Mouse (Mus musculus) brown adipose tissue, adult 24 weeks (tissue): ENCODE data around the gene Zfp398. TPM values are rescaled to one million over a fixed set of nuclear protein-coding genes. Genes with fewer than 3 reads are reported as not detected.

Experiments
- H3K27ac ChIP-seq: fragments of 200-500 bp; replicated peaks from 2 replicates; pipeline ENCODE4 v1.5.1; 2012; ENCODE audit warnings: low read depth, mild to moderate bottlenecking, low read length
- H3K4me1 ChIP-seq: fragments of 200-500 bp; 2 replicates; pipeline ENCODE4 v1.6.1; 2012; ENCODE audit warnings: low read length, mixed read lengths; ENCODE audit not compliant: control insufficient read depth, insufficient read depth, insufficient read length
- H3K4me3 ChIP-seq: fragments of 200-500 bp; 2 replicates; pipeline ENCODE4 v1.5.1; 2012; ENCODE audit warnings: low read depth, mild to moderate bottlenecking, low read length, moderate library complexity; ENCODE audit not compliant: insufficient read depth
- polyA plus RNA-seq: library from polyadenylated mRNA; stranded (reverse); fragments of >200 nt; gene quantifications from 2 replicates; pipeline ENCODE4 v1.2.4, GENCODE M21; 2012; ENCODE audit not compliant: missing spikeins, insufficient read depth, insufficient read length

Gene Zfp398
- polyA plus RNA-seq, 1 experiment = 3.3 TPM

DNA sequence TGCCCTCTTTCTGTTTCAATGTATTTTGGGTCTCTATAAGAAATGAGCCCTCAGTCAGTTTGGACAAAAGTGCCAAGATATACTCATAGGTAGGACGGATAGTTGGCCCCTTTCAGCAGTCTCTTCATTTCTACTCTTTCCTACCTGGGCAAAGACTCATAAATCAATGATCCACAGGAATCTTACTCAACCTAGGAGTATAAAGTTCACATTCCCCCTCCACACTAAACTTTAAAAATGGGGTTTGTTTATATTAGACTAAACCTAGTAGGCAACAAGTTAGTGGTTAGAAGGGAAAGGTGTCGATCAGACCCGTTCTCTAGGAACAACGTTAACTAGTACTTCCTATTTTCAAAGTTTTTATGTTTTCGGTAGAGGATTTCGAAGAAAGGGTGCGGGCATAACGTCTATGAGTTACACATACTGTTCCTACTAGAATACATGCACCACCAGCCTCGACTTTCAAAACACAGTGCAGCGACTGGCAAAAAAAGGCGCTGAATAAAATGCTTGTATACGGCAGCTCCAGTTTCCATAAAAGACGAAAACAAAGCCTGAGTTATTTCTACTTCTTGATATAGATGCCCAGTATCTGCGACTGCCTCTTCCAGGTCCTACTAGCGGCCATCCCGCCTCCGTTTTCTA lies 23.1 kb upstream of the Zfp398 start:
- Histone ChIP-seq H3K4me3 (peak overlapping the region; percentile 80), H3K4me1 (peaks cover 10% of the 10 kb centered on the region; the same call in 1 of the 2 replicates), H3K27ac (peak overlapping the region; percentile 19; the same call in 1 of the 2 replicates)

DNA sequence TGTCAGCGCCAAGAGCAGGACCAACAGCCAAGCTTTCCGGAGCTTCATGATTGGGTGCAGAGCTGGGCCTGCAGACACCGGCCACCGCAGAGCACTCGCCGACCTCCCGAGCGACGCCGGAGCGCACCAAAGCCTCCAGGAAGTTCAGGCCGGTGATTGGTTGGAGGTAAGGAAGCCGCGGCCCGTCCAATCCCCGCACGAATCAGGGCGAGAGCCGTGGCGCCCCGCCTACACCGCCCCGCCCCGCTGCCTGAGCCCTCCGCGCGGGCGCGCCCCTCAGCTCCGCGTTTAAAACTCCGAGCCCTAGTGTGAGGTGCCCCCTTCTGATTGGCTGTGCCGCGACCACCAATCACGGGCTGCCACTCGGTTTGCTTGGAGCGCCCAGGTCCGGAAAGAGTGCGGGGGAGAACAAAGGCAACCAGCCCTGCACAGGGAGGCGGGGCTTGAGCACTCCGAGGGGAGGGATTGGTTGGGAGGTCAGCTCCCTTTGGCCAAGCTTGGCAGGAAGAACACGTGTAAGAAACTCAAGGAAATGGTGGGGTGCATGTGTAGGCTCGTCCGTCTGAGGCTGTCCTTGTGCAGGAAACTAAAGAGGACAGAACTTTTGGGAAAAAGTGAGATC lies 22.1 kb upstream of the Zfp398 start, which contains the start of gene Pdia4:
Gene Pdia4 (minus strand): TSS at position 174 of the 622 bp plus-strand sequence.
- H3K4me3 ChIP-seq = peak within 1 kb of the TSS; percentile 80
- peak within 1 kb of the TSS; percentile 63 for H3K27ac ChIP-seq
- H3K4me1 ChIP-seq = peaks cover 8% of the 10 kb centered on the region; the same call in 1 of the 2 replicates

DNA sequence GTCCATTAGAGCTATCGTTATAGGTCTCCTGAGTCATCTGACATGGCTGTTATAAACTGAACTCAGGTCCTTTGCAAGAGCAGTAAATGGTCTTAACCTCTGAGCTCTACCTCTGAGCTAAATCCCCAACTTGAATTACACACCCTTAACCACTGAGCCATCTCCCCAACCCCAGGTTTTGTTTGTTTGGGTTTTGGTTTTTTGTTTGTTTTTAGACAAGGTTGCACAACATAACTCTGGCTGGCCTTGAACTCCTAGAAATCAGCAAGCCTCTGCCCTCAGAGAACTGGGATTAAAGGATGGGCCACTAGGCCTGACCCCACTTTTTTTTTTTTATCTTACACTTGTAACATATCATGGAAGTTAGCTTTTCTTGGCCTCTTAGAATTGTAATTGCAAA lies 19.3 kb upstream of the Zfp398 start:
- no peak overlapping the region for H3K4me3 ChIP-seq
- no peak overlapping the region for H3K27ac ChIP-seq
- H3K4me1 ChIP-seq = peaks cover 8% of the 10 kb centered on the region; the same call in 1 of the 2 replicates

DNA sequence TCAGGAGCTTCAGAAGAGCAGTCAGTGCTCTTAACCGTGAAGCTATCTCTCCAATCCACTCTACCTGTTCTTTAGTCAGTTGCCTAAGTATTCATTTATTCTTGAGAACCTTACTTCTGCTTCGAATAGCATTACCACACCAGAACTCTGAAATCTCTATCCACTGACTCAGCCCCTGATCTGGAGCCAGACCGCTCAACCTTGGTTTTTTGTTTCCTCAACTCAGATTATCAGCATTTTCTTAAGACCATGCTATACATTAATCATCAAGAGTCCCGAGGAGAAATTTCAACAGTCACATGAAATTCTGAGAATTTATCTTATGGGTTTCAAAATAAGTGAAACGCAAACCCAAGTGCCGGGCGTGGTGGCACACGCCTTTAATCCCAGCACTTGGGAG lies 16.7 kb upstream of the Zfp398 start:
- Histone ChIP-seq H3K27ac (no peak overlapping the region), H3K4me1 (no peaks in the 10 kb centered on the region)

DNA sequence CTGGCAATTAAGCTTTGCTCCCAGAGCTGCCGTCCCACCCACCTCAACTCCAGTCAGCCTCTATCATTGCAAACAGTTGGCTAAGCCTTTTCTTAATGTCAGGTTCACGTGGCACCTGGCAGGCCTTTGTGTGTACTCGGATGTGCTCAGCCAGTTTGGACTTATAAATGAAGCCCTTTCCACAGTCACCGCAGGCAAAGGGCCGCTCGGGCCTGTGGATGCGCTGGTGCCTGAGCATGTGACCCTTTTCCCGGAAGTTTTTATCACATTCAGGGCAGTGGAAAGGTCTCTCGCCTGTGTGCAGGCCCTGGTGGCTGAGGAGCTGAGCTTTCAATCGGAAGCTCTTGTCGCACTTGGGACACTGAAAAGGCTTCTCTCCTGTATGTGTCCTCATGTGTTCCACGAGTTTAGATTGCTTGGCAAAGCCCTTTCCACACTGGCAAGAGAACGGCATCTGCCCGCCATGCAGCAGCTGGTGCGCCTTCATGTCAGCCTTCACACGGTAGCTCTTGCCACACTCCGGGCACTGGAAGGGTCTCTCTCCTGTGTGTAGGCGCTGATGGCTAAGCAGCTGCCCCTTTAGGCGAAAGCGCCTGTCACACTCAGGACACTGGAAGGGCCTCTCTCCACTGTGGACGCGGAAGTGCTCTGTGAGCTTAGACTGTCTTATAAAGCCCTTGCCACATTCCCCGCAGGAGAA lies 15.7 kb upstream of the Zfp398 start:
- Histone ChIP-seq H3K4me1 (no peaks in the 10 kb centered on the region), H3K4me3 (no peak overlapping the region)

More for the DNA sequence above, 16.7 kb upstream of the Zfp398 start:
- no peak overlapping the region for H3K4me3 ChIP-seq

DNA sequence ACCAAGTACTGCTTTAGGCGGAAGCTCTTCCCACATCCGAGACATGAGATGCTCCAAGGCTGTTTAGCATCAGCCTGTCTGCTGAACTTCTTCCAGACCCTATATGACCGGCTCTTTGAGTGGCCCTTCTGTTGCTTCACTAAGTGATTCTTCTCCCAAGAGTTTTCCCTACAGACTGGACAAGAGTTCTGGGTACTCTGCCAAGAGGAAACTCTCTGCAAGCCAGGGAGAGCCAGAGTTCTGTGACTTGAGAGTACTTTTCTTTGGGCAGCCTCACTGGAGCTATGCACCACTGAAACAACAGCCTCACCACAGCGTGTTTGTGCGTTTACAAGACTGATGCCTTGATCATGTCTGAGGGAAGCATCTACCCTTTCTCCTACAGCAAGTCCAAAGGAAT lies 14.2 kb upstream of the Zfp398 start:
- H3K4me3 ChIP-seq = no peak overlapping the region
- H3K4me1 ChIP-seq = no peaks in the 10 kb centered on the region
- H3K27ac ChIP-seq = no peak overlapping the region

More for the DNA sequence above, 15.7 kb upstream of the Zfp398 start:
- no peak overlapping the region for H3K27ac ChIP-seq

DNA sequence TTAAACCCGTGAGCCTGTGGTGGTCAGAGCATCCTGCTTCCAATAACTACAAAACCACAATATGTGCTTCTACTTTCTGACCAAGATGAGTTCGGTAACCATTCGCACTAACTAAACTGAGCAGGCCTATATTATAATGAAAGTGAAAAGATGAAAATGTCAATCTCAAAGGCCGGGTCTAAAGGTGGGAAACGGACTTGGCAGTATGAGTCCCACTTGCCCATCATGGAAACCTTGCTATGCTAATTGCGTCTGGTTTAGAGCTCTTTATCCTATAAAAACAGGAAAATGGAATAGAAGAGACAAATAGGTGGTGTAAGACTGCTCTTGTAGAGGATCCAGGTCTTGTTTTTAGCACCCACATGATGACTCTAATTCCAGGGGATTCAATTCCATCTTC lies 13.7 kb upstream of the Zfp398 start:
- Histone ChIP-seq H3K27ac (no peak overlapping the region), H3K4me3 (no peak overlapping the region), H3K4me1 (no peaks in the 10 kb centered on the region)

DNA sequence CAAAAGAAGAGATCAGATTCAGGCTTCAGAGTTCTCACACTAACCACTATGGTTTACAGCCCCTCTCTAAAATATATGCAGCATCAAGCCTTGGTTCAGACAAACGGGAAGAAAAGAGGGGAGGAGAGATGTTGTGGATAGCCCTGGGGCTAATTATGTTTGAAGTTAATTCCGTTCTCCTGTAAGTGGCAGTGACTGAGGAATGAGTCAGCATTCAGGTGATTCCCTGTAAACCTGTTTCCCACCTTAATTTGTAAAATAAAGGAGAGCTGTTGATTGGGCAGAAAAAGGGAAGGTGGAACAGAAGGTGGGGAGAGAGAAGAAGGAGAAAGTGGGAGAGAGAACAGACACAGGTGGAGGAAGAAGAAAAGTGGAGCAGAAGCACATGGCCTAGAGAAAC lies 11.2 kb upstream of the Zfp398 start:
- Histone ChIP-seq H3K4me3 (no peak overlapping the region), H3K4me1 (no peaks in the 10 kb centered on the region), H3K27ac (no peak overlapping the region)

DNA sequence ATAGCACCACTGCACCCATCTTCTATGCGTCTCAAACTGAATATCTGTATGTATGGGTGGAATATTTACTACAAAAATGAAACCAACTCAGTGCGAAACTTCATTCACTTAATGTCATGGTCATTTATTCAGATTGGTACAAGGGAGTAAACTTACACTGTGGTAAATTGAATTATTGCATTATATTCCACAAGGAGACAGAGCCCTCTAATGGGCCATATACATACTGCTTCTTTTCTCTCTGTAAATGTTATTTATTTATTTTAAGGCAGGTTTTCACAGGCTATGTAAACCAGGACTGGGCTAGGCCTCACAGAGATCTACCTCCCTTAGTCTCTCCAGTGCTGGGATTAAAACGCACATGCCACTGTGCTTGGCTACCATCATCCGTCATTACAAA lies 8.0 kb upstream of the Zfp398 start:
- Histone ChIP-seq H3K4me1 (no peaks in the 10 kb centered on the region), H3K27ac (no peak overlapping the region), H3K4me3 (no peak overlapping the region)

DNA sequence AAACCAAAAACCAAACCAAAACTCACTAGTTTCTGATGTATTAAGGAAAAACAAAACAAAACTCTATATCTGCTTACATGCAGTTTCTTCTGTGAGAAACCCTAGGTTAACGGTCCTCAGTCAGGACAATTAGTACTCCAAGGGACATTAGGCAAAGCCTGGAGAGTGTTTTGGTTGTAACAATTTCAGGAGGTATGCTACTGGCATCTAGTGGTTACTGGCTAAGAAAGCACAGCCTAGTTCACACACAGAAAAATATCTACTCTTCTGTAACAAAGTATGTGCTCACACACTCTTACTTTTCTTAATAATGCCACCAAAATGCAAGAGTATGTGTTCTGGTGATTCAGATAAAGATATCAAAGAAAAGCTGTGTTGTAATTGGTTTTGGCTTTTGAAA lies 6.5 kb upstream of the Zfp398 start:
- no peaks in the 10 kb centered on the region for H3K4me1 ChIP-seq
- no peak overlapping the region for H3K4me3 ChIP-seq
- H3K27ac ChIP-seq = no peak overlapping the region

DNA sequence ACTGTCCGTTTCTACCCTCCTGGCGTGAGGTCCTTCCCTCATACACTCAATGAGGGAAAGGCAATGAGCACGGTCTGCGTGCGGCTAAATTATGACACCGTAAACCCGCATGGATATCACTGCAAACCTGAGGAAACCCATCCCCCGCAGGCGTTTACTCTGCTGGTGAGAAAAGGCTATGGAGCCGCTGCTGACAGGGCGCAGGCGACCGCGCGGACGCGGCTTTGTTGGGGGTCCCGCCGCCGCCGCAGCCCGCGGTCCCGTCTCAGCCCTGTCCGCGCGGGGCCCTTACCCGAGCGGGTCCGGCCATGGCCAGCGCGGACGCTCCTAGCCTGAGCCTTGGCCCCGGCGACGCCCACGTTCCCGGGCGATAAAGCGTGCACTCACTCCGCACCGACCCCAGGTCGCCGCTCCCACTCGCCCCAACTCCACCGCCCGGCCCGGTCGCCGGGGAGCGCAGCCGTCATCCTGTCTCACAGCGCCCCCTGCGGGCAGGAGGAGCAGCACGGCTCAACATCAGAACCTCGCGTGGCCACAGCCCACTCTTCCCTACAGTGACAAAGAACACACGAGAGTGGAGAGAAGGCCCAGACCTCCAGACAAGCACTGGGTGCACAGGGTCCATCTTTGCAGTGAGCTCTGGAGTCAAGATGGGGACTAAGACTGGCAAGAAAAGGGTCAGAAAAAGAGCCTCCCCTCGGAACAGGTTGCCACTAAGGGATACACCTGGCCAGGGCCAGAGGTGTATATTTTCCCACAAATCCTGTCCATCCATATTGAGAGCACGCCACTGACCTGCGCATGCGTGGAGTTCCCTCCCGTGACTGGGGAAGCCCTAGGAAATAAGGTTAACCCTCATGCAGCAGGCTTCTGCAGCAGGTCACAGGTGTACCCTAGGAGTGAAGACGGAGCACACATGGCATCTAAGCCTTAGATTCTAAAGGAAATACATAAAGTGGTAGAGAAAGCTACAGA lies 5.1 kb upstream of the Zfp398 start, which contains the start of gene Zfp786:
Gene Zfp786 (minus strand): TSS at position 764 of the 975 bp plus-strand sequence.
- Histone ChIP-seq H3K27ac (no peak within 1 kb of the TSS), H3K4me3 (peak within 1 kb of the TSS; percentile 96), H3K4me1 (no peaks in the 10 kb centered on the region)

DNA sequence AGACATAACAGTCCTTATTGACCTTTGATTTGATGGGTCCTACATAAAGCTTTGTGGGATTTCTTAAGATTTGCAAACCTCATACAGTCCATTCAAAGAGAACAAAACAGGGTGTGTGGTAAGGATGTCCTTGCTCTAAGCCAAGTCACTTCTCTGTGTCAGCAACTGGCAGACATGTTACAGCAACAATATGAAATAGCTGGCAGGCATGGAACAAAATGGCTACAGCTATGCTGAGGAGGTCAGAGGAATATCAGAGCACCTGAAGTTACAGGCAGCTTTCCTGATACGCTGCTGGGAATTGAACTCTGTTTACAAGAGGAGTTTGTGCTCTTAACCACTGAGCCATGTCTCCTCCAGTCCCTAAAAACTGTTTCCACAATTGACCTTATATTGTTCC lies 3.2 kb upstream of the Zfp398 start:
- H3K4me1 ChIP-seq = no peaks in the 10 kb centered on the region
- no peak overlapping the region for H3K27ac ChIP-seq
- no peak overlapping the region for H3K4me3 ChIP-seq

DNA sequence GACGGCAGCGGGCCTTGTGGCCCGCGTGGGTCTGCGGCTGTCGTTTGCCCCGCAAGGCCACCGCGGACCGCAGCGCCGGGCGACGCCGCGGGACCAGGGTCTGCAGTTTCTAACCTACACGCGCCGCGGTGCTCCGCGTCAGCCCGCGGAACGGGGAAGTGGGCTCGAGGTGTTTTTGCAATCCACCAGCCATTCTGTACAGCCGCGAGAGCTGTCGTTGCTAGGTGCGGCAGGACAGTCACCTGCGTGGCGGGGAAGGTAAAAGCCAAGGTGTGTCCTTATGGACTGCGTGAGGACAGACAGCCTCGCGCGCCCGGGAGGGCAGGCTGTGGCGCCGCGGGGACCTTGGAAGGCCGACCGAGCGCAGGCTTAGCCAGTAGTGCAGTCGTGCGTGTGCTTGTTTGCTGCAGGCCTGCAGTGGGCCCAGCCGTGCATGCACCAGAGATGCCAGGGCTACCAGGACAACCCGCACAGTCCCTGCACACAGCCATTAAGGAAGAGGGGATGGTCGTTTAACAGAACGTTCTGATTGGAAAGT lies 592 bp downstream of the Zfp398 start:
- Histone ChIP-seq H3K27ac (peak overlapping the region; percentile 41), H3K4me3 (peak overlapping the region; percentile 90), H3K4me1 (no peaks in the 10 kb centered on the region; the same call in none of the 2 replicates)

DNA sequence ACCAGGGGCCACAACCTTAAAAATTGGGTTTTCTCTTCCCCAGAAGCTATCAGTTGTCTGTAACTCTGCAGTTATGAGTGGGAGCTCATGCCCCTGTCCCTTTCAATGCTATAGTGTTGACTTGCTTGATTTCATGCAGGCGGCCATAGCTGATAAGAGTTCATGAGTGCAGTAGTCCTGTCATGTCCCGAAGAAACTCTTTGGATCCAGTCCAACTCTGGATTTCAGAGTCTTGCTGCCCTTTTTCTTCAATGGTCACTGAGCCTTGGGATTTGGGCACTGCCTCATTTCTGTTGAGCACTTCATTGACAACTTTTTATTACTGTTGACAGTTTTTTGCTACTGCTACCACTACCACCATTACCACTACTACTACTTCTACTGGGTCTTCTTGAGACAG lies 2.2 kb downstream of the Zfp398 start:
- H3K4me1 ChIP-seq = no peaks in the 10 kb centered on the region; the same call in none of the 2 replicates
- no peak overlapping the region for H3K27ac ChIP-seq
- H3K4me3 ChIP-seq = no peak overlapping the region
